Mouse (Mus musculus): Measurements from ENCODE around the gene Gm47429. TPM values are rescaled to one million over a fixed set of nuclear protein-coding genes. Genes with fewer than 3 reads are reported as not detected.
"Not testable (repeated sequence)": the region's sequence is repeated elsewhere in the genome, so short reads cannot be mapped to it uniquely, and the experiment has no call there.

Gene Gm47429
- not detected in 2 replicates for polyA plus RNA-seq (2016; fragmentation: Nextera tagmentation; extraction: Ambion mirVana)

- no peak within 1 kb of the TSS for H3K4me3 ChIP-seq
- 81% methylated on average over 2 of the region's 2 CpGs for WGBS
- no peak within 1 kb of the TSS for H3K27ac ChIP-seq (replicated peaks)
- H3K27me3 ChIP-seq (replicated peaks; ENCODE audit: low read depth, poor library complexity, severe bottlenecking): no peaks in the 10 kb centered on the region
- no peak for DNase-seq (ENCODE audit: low spot score)
- no peaks in the 10 kb centered on the region for H3K36me3 ChIP-seq (replicated peaks)
- H3K4me1 ChIP-seq: no peaks in the 10 kb centered on the region
- H3K9me3 ChIP-seq: no peaks in the 10 kb centered on the region
Observed at GRCm38 (mm10) chr13:50443812-50444211, at the start of gene Gm47429. TSS of gene Gm47429 (minus strand) at chr13:50443912.

GRCm38 (mm10) chr13:50488510-50488909 lies 44.8 kb upstream of the Gm47429 start:
- H3K27ac ChIP-seq (replicated peaks); H3K4me1 ChIP-seq; H3K9me3 ChIP-seq; H3K4me3 ChIP-seq; DNase-seq (ENCODE audit: low spot score); H3K36me3 ChIP-seq (replicated peaks); H3K27me3 ChIP-seq (replicated peaks; ENCODE audit: low read depth, poor library complexity, severe bottlenecking): not testable (repeated sequence)

- H3K4me1 ChIP-seq: no peaks in the 10 kb centered on the region
- H3K27ac ChIP-seq (replicated peaks): no peak within 1 kb of the TSS
- DNase-seq (ENCODE audit: low spot score): no peak
- no peaks in the 10 kb centered on the region for H3K36me3 ChIP-seq (replicated peaks)
- no peaks in the 10 kb centered on the region for H3K9me3 ChIP-seq
- H3K27me3 ChIP-seq (replicated peaks; ENCODE audit: low read depth, poor library complexity, severe bottlenecking): no peaks in the 10 kb centered on the region
- H3K4me3 ChIP-seq: no peak within 1 kb of the TSS
- WGBS: 84% methylated on average over 4 of the region's 4 CpGs
Observed at GRCm38 (mm10) chr13:50467007-50467406, 23.3 kb upstream of the Gm47429 start, which contains the start of gene Nutm2. TSS of gene Nutm2 (plus strand) at chr13:50467307.

GRCm38 (mm10) chr13:50464621-50465562 lies 21.2 kb upstream of the Gm47429 start:
- no peaks in the 10 kb centered on the region for H3K9me3 ChIP-seq
- H3K4me1 ChIP-seq: no peaks in the 10 kb centered on the region
- no peaks in the 10 kb centered on the region for H3K36me3 ChIP-seq (replicated peaks)
- DNase-seq (ENCODE audit: low spot score): peak; percentile 12
- 40% methylated on average over 27 of the region's 27 CpGs for WGBS
- H3K27ac ChIP-seq (replicated peaks): peak overlapping the region; percentile 24; the same call in 1 of the 2 replicates
- peak overlapping the region; percentile 44 for H3K4me3 ChIP-seq
- no peaks in the 10 kb centered on the region for H3K27me3 ChIP-seq (replicated peaks; ENCODE audit: low read depth, poor library complexity, severe bottlenecking)

GRCm38 (mm10) chr13:50460433-50460832 lies 16.7 kb upstream of the Gm47429 start:
- not testable (repeated sequence) for H3K4me3 ChIP-seq; H3K36me3 ChIP-seq (replicated peaks); H3K9me3 ChIP-seq; DNase-seq (ENCODE audit: low spot score); H3K27me3 ChIP-seq (replicated peaks; ENCODE audit: low read depth, poor library complexity, severe bottlenecking); H3K4me1 ChIP-seq; H3K27ac ChIP-seq (replicated peaks)
- 65% methylated on average over 2 of the region's 2 CpGs for WGBS

- WGBS: 37% methylated on average over 4 of the region's 4 CpGs
- no peaks in the 10 kb centered on the region for H3K36me3 ChIP-seq (replicated peaks)
- no peak for DNase-seq (ENCODE audit: low spot score)
Observed at GRCm38 (mm10) chr13:50453426-50453825, 9.7 kb upstream of the Gm47429 start.

GRCm38 (mm10) chr13:50452266-50452665 lies 8.6 kb upstream of the Gm47429 start:
- WGBS: 69% methylated on average over 9 of the region's 9 CpGs
- not testable (repeated sequence) for H3K27ac ChIP-seq (replicated peaks); H3K9me3 ChIP-seq; H3K36me3 ChIP-seq (replicated peaks); H3K27me3 ChIP-seq (replicated peaks; ENCODE audit: low read depth, poor library complexity, severe bottlenecking); DNase-seq (ENCODE audit: low spot score); H3K4me1 ChIP-seq; H3K4me3 ChIP-seq

More at GRCm38 (mm10) chr13:50453426-50453825, 9.7 kb upstream of the Gm47429 start:
- Histone ChIP-seq H3K27ac (replicated peaks) (no peak overlapping the region), H3K27me3 (replicated peaks; ENCODE audit: low read depth, poor library complexity, severe bottlenecking) (no peaks in the 10 kb centered on the region), H3K9me3 (no peaks in the 10 kb centered on the region), H3K4me1 (no peaks in the 10 kb centered on the region), H3K4me3 (no peak overlapping the region)

- H3K27me3 ChIP-seq (replicated peaks; ENCODE audit: low read depth, poor library complexity, severe bottlenecking): no peaks in the 10 kb centered on the region
- DNase-seq (ENCODE audit: low spot score): no peak
- H3K4me3 ChIP-seq: no peak overlapping the region
- H3K4me1 ChIP-seq: no peaks in the 10 kb centered on the region
- no peaks in the 10 kb centered on the region for H3K36me3 ChIP-seq (replicated peaks)
- no peak overlapping the region for H3K27ac ChIP-seq (replicated peaks)
- WGBS: 41% methylated on average over 4 of the region's 4 CpGs
- H3K9me3 ChIP-seq: no peaks in the 10 kb centered on the region
Observed at GRCm38 (mm10) chr13:50445261-50445660, 1.5 kb upstream of the Gm47429 start.

GRCm38 (mm10) chr13:50426686-50427085 lies 17.0 kb downstream of the Gm47429 start:
- Histone ChIP-seq H3K36me3 (replicated peaks) (peaks cover 96% of the 10 kb centered on the region), H3K27ac (replicated peaks) (no peak overlapping the region), H3K27me3 (replicated peaks; ENCODE audit: low read depth, poor library complexity, severe bottlenecking) (no peaks in the 10 kb centered on the region), H3K4me3 (no peak overlapping the region), H3K9me3 (no peaks in the 10 kb centered on the region), H3K4me1 (peaks cover 4% of the 10 kb centered on the region; the same call in 1 of the 2 replicates)
- 85% methylated on average over 4 of the region's 4 CpGs for WGBS
- no peak for DNase-seq (ENCODE audit: low spot score)

GRCm38 (mm10) chr13:50424517-50424916 lies 19.2 kb downstream of the Gm47429 start:
- H3K9me3 ChIP-seq: no peaks in the 10 kb centered on the region
- 91% methylated on average over 2 of the region's 2 CpGs for WGBS
- DNase-seq (ENCODE audit: low spot score): no peak
- H3K4me1 ChIP-seq: peaks cover 4% of the 10 kb centered on the region; the same call in 1 of the 2 replicates
- H3K4me3 ChIP-seq: no peak overlapping the region
- H3K36me3 ChIP-seq (replicated peaks): peaks cover 95% of the 10 kb centered on the region
- H3K27me3 ChIP-seq (replicated peaks; ENCODE audit: low read depth, poor library complexity, severe bottlenecking): no peaks in the 10 kb centered on the region
- H3K27ac ChIP-seq (replicated peaks): no peak overlapping the region

- WGBS: 92% methylated on average over 8 of the region's 8 CpGs
- Histone ChIP-seq H3K4me3 (no peak overlapping the region), H3K4me1 (peaks cover 5% of the 10 kb centered on the region), H3K9me3 (no peaks in the 10 kb centered on the region), H3K27ac (replicated peaks) (no peak overlapping the region), H3K27me3 (replicated peaks; ENCODE audit: low read depth, poor library complexity, severe bottlenecking) (no peaks in the 10 kb centered on the region), H3K36me3 (replicated peaks) (peaks cover 87% of the 10 kb centered on the region)
- DNase-seq (ENCODE audit: low spot score): no peak
Observed at GRCm38 (mm10) chr13:50423625-50424209, 20.0 kb downstream of the Gm47429 start.

GRCm38 (mm10) chr13:50418421-50418820 lies 25.3 kb downstream of the Gm47429 start:
- 49% methylated on average over 3 of the region's 3 CpGs for WGBS
- Histone ChIP-seq H3K27me3 (replicated peaks; ENCODE audit: low read depth, poor library complexity, severe bottlenecking) (no peaks in the 10 kb centered on the region), H3K4me1 (peaks cover 9% of the 10 kb centered on the region), H3K36me3 (replicated peaks) (peaks cover 34% of the 10 kb centered on the region), H3K9me3 (no peaks in the 10 kb centered on the region), H3K4me3 (peak overlapping the region; percentile 91), H3K27ac (replicated peaks) (0 out of 2 replicates have a peak overlapping the region, but pooled peaks have one; percentile 91)
- DNase-seq (ENCODE audit: low spot score): no peak
